Mouse (Mus musculus) erythroblast, embryonic 14.5 days (primary cell): Measurements from ENCODE around the gene Apbb1ip.

Source experiments
- GATA1 ChIP-seq: IDR thresholded peaks from 2 replicates; pipeline ENCODE4 v1.6.1; 2012; ENCODE audit warnings: low read length, inconsistent platforms, mixed read lengths
- TAL1 ChIP-seq: IDR thresholded peaks from 3 replicates; pipeline ENCODE4 v1.6.1; 2012; ENCODE audit warnings: low read length, inconsistent platforms, mixed read lengths

- TF ChIP-seq GATA1 (no peak), TAL1 (no peak)
These were observed 29.7 kb upstream of the Apbb1ip start for GRCm38 (mm10) chr2:22744121-22744761.
